Mouse (Mus musculus): ENCODE measurements around the gene Kras. TPM values are rescaled to one million over a fixed set of nuclear protein-coding genes. Genes with fewer than 3 reads are reported as not detected.
A peak's percentile ranks its signal among the peaks of the same experiment; 100 is the strongest.

Kras gene
- 2.6 and 2.9 TPM in 2 replicates for polyA plus RNA-seq (2012)

DNA sequence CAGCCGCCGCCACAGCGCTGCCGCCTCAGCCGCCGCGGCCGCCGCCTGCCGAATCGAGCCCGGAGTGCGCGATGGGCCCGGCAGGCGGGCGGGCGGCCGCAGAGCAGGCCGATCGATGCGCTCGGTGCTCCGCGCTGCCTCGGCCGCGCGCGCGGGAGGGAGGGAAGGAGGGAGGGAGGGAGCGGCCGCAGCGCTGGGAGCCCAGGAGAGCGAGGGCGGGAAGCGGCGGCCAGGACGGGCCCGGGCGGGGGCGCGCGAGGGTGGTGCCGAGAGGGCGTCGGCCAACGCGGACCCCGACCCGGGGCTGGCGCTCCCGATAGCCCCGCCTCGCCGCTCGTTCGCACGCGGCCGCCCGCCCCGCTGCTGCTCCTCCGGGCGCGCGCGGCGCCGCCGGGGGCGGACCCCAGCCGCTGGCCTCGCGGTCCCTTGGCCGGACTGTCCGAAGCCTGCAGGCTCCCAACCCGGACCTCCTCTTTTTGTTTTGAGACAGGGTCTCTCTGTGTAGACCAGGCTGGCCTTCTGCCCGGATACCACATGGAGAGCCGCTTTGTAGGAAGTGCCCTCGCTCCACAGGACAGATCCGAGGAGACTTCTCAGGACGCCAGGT lies at the start of gene Kras:
Gene Kras (minus strand): TSS at position 55 of the 607 bp plus-strand sequence.
- peaks cover 22% of the 10 kb centered on the region for H3K36me3 ChIP-seq (ENCODE audit: control insufficient read depth)
- no peaks in the 10 kb centered on the region for H3K9me3 ChIP-seq (ENCODE audit: control insufficient read depth, low read length)
- H3K4me3 ChIP-seq (replicated peaks): peak within 1 kb of the TSS; percentile 98
- H3K4me1 ChIP-seq (ENCODE audit: control insufficient read depth): peaks cover 29% of the 10 kb centered on the region
- peaks cover 24% of the 10 kb centered on the region for H3K27me3 ChIP-seq (ENCODE audit: control insufficient read depth)
- TF ChIP-seq GATA1 (IDR thresholded peaks at IDR 0.05; ENCODE audit: low read length) (no peak), TAL1 (IDR thresholded peaks at IDR 0.05; ENCODE audit: low read length) (no peak)

DNA sequence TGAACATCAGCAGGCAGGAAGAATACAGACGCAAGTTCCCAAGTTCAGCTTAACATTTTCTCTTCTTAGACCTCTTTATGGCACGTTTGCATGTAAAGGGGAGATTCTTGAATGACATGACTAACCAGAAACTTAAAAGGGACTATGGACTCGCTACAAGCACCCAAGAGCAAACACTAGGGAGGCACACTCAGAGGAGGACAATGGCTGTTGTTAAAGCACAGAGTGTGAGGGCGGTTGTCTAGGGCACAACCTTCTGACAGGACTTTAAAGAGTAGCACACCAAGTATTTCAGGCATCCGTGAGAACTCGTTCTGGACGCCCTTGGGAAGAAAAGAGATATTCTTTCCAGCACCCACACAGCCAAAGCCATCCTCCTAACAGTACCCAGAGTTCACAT lies 47.6 kb upstream of the Kras start:
- no peaks in the 10 kb centered on the region for H3K27me3 ChIP-seq (ENCODE audit: control insufficient read depth)
- TF ChIP-seq GATA1 (IDR thresholded peaks at IDR 0.05; ENCODE audit: low read length) (no peak), TAL1 (IDR thresholded peaks at IDR 0.05; ENCODE audit: low read length) (no peak)
- no peaks in the 10 kb centered on the region for H3K36me3 ChIP-seq (ENCODE audit: control insufficient read depth)
- H3K9me3 ChIP-seq (ENCODE audit: control insufficient read depth, low read length): no peaks in the 10 kb centered on the region
- H3K4me3 ChIP-seq (replicated peaks): no peak overlapping the region
- no peaks in the 10 kb centered on the region for H3K4me1 ChIP-seq (ENCODE audit: control insufficient read depth)

DNA sequence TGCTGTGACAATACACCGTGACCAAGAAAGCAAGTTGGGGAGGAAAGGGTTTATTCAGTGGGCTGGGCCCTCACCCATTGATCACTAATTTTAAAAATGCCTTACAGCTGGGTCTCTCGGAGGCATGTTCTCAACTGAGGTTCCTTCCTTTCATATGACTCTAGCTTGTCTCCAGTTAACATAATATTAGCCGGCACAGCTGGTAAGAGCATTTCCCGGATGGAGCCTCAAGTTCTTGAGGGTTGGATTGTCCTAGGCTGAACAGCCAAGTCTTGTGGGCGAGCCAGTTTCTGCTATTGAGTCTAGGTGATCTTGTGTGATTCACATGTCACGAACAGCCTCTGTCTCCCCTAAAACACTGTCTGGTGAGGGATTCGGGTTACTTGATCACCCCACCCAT lies 46.9 kb upstream of the Kras start:
- H3K9me3 ChIP-seq (ENCODE audit: control insufficient read depth, low read length): no peaks in the 10 kb centered on the region
- no peaks in the 10 kb centered on the region for H3K36me3 ChIP-seq (ENCODE audit: control insufficient read depth)
- H3K4me3 ChIP-seq (replicated peaks): no peak overlapping the region
- no peaks in the 10 kb centered on the region for H3K4me1 ChIP-seq (ENCODE audit: control insufficient read depth)
- TF ChIP-seq GATA1 (IDR thresholded peaks at IDR 0.05; ENCODE audit: low read length) (no peak), TAL1 (IDR thresholded peaks at IDR 0.05; ENCODE audit: low read length) (no peak)
- no peaks in the 10 kb centered on the region for H3K27me3 ChIP-seq (ENCODE audit: control insufficient read depth)

DNA sequence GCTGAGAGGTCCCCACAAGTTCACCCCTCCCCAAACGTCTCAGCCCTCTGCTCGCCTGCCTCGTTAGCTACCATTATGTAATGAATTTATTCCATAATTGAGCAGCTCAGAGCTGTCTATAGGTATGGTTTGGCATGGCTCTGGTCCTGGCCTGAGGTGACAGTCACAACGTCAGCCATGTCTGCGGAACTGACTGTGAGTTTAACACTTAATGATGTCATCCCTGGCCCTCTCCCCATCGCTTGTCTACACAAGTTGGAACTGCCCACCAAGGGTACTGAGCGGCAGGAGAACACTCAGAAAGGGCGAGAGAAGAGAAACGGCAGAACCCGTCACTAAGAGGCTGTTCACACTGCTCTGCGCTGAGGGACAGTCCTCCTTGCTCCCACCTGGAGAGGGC lies 45.1 kb upstream of the Kras start:
- Histone ChIP-seq H3K4me1 (ENCODE audit: control insufficient read depth) (no peaks in the 10 kb centered on the region), H3K27me3 (ENCODE audit: control insufficient read depth) (no peaks in the 10 kb centered on the region), H3K4me3 (replicated peaks) (no peak overlapping the region), H3K36me3 (ENCODE audit: control insufficient read depth) (no peaks in the 10 kb centered on the region), H3K9me3 (ENCODE audit: control insufficient read depth, low read length) (no peaks in the 10 kb centered on the region)
- no peak for TF ChIP-seq TAL1 (IDR thresholded peaks at IDR 0.05; ENCODE audit: low read length)
- TF ChIP-seq GATA1 (IDR thresholded peaks at IDR 0.05; ENCODE audit: low read length): no peak

GRCm38 (mm10) chr6:145293156-145293555 lies 43.1 kb upstream of the Kras start:
- Histone ChIP-seq H3K4me3 (replicated peaks) (no peak overlapping the region), H3K9me3 (ENCODE audit: control insufficient read depth, low read length) (no peaks in the 10 kb centered on the region), H3K36me3 (ENCODE audit: control insufficient read depth) (no peaks in the 10 kb centered on the region), H3K27me3 (ENCODE audit: control insufficient read depth) (no peaks in the 10 kb centered on the region), H3K4me1 (ENCODE audit: control insufficient read depth) (no peaks in the 10 kb centered on the region)
- no peak for TF ChIP-seq TAL1 (IDR thresholded peaks at IDR 0.05; ENCODE audit: low read length)
- no peak for TF ChIP-seq GATA1 (IDR thresholded peaks at IDR 0.05; ENCODE audit: low read length)

DNA sequence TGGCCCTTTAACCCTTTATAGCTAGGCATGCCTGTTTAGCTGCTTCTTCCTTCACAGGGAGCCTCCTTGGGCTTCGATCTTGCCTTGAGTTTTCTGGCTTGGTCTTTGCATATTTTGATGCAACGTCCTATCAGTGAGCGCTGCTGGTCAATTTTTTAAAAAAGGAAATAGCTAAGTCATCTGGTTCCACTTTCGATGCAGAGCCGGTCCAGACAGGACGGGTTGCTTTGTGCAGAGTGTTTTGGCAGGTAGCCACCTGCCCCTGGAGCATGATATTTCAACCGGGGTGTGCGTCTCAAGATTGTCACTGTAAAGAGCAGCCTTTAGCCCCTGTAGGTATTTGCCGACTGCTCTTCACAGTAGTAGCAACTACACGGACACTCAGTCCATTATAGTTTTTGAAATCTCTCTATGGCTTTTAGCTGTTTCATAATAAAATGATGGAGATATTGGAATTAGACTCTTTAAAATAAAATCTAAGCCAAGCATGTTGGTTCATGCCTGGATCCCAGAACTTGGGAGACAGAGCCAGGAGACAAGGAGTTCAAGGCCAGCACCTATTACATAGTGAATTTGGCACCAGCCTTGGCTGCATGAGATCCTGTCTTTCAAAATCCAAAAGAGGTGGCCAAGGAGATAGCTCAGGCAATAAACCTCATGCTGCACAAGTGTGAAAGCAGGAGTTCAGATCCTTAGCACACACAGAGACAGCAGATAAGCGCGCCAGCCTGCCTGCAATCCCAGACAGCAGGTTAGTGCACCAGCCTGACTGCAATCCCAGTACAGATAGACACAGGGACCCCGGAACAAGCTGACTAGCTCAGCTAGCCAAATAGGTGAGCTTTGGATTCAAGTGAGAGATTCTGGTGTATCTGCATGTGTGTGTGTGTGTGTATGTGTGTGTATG lies 41.6 kb upstream of the Kras start:
- TF ChIP-seq TAL1 (IDR thresholded peaks at IDR 0.05; ENCODE audit: low read length) (no peak), GATA1 (IDR thresholded peaks at IDR 0.05; ENCODE audit: low read length) (no peak)
- Histone ChIP-seq H3K9me3 (ENCODE audit: control insufficient read depth, low read length) (no peaks in the 10 kb centered on the region), H3K4me1 (ENCODE audit: control insufficient read depth) (no peaks in the 10 kb centered on the region), H3K27me3 (ENCODE audit: control insufficient read depth) (no peaks in the 10 kb centered on the region), H3K36me3 (ENCODE audit: control insufficient read depth) (no peaks in the 10 kb centered on the region), H3K4me3 (replicated peaks) (no peak overlapping the region)

DNA sequence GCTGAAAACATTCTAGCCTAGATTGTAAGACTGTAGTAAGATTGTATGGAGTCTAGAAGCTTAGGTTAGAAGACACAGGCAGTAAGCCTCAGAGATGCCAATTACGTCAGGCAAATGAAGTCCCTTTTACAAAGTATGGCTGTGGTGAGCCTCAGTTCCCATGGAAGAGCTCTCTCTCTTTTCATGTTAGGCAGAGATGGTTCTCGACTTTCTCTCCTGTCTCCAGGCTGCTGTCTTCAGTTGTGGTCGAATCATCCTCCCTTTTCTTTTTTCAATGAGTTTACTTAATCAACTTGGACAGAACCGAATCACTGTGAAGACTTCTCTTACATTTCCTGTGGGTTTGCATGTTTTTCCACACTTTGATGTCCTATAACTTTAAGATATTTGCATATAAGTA lies 35.6 kb upstream of the Kras start:
- no peaks in the 10 kb centered on the region for H3K9me3 ChIP-seq (ENCODE audit: control insufficient read depth, low read length)
- no peaks in the 10 kb centered on the region for H3K27me3 ChIP-seq (ENCODE audit: control insufficient read depth)
- no peaks in the 10 kb centered on the region for H3K36me3 ChIP-seq (ENCODE audit: control insufficient read depth)
- no peaks in the 10 kb centered on the region for H3K4me1 ChIP-seq (ENCODE audit: control insufficient read depth)
- no peak overlapping the region for H3K4me3 ChIP-seq (replicated peaks)
- TF ChIP-seq GATA1 (IDR thresholded peaks at IDR 0.05; ENCODE audit: low read length) (no peak), TAL1 (IDR thresholded peaks at IDR 0.05; ENCODE audit: low read length) (no peak)

DNA sequence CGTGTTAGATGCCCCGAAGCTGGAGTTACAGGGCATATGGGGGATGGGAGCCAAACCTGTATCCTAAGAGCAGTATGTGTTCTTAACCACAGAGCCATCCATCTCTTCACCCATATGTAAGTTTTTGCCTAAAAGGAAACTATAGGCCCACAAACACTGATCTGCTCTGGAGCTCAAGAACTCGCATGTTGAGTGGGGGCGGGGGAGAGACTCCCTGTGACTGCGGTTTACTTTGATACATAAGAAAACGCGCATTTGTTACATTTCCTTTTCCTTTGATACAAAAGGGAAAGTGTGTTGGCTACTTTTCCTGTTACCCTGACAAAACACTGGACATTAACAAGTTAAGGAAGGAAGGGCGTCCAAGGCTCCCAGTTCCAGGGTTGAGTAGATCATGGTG lies 34.2 kb upstream of the Kras start:
- no peaks in the 10 kb centered on the region for H3K4me1 ChIP-seq (ENCODE audit: control insufficient read depth)
- no peak for TF ChIP-seq TAL1 (IDR thresholded peaks at IDR 0.05; ENCODE audit: low read length)
- TF ChIP-seq GATA1 (IDR thresholded peaks at IDR 0.05; ENCODE audit: low read length): no peak
- no peaks in the 10 kb centered on the region for H3K9me3 ChIP-seq (ENCODE audit: control insufficient read depth, low read length)
- no peak overlapping the region for H3K4me3 ChIP-seq (replicated peaks)
- no peaks in the 10 kb centered on the region for H3K36me3 ChIP-seq (ENCODE audit: control insufficient read depth)
- no peaks in the 10 kb centered on the region for H3K27me3 ChIP-seq (ENCODE audit: control insufficient read depth)

DNA sequence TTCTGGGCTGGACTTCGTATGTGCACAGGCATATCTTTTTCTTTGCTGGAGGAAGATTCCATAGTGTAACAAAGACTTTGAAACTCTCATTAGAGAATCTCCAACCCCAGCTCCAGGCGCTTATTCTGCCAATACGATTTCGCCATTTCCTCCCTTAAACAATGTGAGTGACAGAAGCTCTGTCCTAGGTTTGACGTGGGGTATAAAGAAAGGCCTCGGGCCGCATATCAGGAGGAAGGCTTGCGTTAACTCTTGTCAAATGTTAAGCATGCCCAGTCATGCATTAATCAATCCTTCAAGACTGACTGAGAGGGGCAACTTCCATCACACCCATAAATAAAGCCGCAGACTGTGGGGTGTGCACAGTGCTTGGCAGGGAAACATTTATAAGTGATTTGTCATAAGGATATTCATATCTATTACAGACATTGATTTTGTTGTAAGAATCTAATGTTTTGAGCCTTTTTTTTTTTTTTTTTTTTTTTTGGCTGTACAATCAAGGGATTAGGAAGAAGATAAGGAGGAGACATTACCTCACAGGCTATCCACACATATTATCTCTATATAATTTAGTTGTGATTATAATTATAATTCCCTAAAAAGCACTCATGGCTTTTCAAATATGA lies 27.2 kb upstream of the Kras start:
- no peaks in the 10 kb centered on the region for H3K27me3 ChIP-seq (ENCODE audit: control insufficient read depth)
- peaks cover 20% of the 10 kb centered on the region for H3K4me1 ChIP-seq (ENCODE audit: control insufficient read depth)
- TF ChIP-seq TAL1 (IDR thresholded peaks at IDR 0.05; ENCODE audit: low read length) (no peak), GATA1 (IDR thresholded peaks at IDR 0.05; ENCODE audit: low read length) (no peak)
- H3K9me3 ChIP-seq (ENCODE audit: control insufficient read depth, low read length): no peaks in the 10 kb centered on the region
- no peak overlapping the region for H3K4me3 ChIP-seq (replicated peaks)
- H3K36me3 ChIP-seq (ENCODE audit: control insufficient read depth): no peaks in the 10 kb centered on the region
